Mouse (Mus musculus) forebrain, embryonic 16.5 days (tissue): ENCODE results near the gene Il17ra. TPM values are rescaled to one million over a fixed set of nuclear protein-coding genes. Genes with fewer than 3 reads are reported as not detected.

Experiments used
- ATAC-seq: fragments of 200-750 bp; cut with Nextera tagmentation; 2 replicates; pipeline ENCODE4 v1.8.0; 2017; ENCODE audit warnings: mild to moderate bottlenecking, moderate library complexity
- H3K27ac ChIP-seq: fragments of 300-500 bp; sonication (generic); 2 replicates; pipeline ENCODE4 v1.5.1; 2014; ENCODE audit warnings: low read length, control low read depth
- H3K27me3 ChIP-seq: fragments of 300-500 bp; sonication (generic); replicated peaks from 2 replicates; pipeline ENCODE4 v1.6.1; 2014; ENCODE audit warnings: low read length; ENCODE audit not compliant: control insufficient read depth, insufficient read depth
- H3K36me3 ChIP-seq: fragments of 300-500 bp; sonication (generic); 2 replicates; pipeline ENCODE4 v1.6.1; 2014; ENCODE audit not compliant: control insufficient read depth, insufficient read depth
- H3K4me1 ChIP-seq: fragments of 300-500 bp; sonication (generic); replicated peaks from 2 replicates; pipeline ENCODE4 v1.6.1; 2014; ENCODE audit warnings: low read length; ENCODE audit not compliant: control insufficient read depth, insufficient read depth
- H3K4me2 ChIP-seq: fragments of 300-500 bp; sonication (generic); 2 replicates; pipeline ENCODE4 v1.6.1; 2014; ENCODE audit warnings: mild to moderate bottlenecking, low read length, control low read depth
- H3K4me3 ChIP-seq: fragments of 300-500 bp; sonication (generic); replicated peaks from 2 replicates; pipeline ENCODE4 v1.5.1; 2014; ENCODE audit warnings: mild to moderate bottlenecking, low read length, control low read depth
- H3K9ac ChIP-seq: fragments of 300-500 bp; sonication (generic); replicated peaks from 2 replicates; pipeline ENCODE4 v1.6.1; 2014; ENCODE audit warnings: low read depth, low read length, control low read depth
- H3K9me3 ChIP-seq: fragments of 300-500 bp; sonication (generic); 2 replicates; pipeline ENCODE4 v1.6.1; 2016; ENCODE audit warnings: low read length; ENCODE audit not compliant: control insufficient read depth
- WGBS: fragments of 180-500 bp; shearing (Covaris S2); extraction: QIAGEN DNeasy Blood & Tissue Kit; methylation state at CpG from one replicate; pipeline ENCODE4 v1.1.7; 2014; 5-methylcytosine and 5-hydroxymethylcytosine counted together
- polyA plus RNA-seq: library from polyadenylated mRNA; unstranded; fragments of >200 nt; fragmentation: Nextera tagmentation; extraction: Ambion mirVana; gene quantifications from 2 replicates; pipeline ENCODE4 v1.2.1, GENCODE M21; 2015

The Il17ra gene
- polyA plus RNA-seq, 1 experiment from 2014 or later, result 4.6 TPM

- Histone ChIP-seq H3K27me3 (peaks cover 6% of the 10 kb centered on the region), H3K4me1 (peaks cover 27% of the 10 kb centered on the region), H3K27ac (no peak overlapping the region), H3K36me3 (no peaks in the 10 kb centered on the region), H3K9me3 (no peaks in the 10 kb centered on the region), H3K4me2 (no peak overlapping the region), H3K4me3 (no peak overlapping the region), H3K9ac (no peak overlapping the region)
- ATAC-seq, result no peak
- 96% methylated on average over 4 of the region's 4 CpGs for WGBS
Measured at GRCm38 (mm10) chr6:120468259-120468658, 5.2 kb downstream of the Il17ra start.

- no peak overlapping the region for H3K9ac ChIP-seq
- no peak overlapping the region for H3K27ac ChIP-seq
- H3K36me3 ChIP-seq, result no peaks in the 10 kb centered on the region
- WGBS, result 73% methylated on average over 3 of the region's 3 CpGs
- no peak overlapping the region for H3K4me3 ChIP-seq
- peaks cover 23% of the 10 kb centered on the region for H3K4me1 ChIP-seq
- H3K4me2 ChIP-seq, result no peak overlapping the region
- no peaks in the 10 kb centered on the region for H3K9me3 ChIP-seq
- ATAC-seq, result no peak
- no peaks in the 10 kb centered on the region; the same call in none of the 2 replicates for H3K27me3 ChIP-seq
Measured at GRCm38 (mm10) chr6:120469268-120469667, 6.2 kb downstream of the Il17ra start.

GRCm38 (mm10) chr6:120469770-120470169 is 6.7 kb downstream of the Il17ra start:
- no peak for ATAC-seq
- Histone ChIP-seq H3K36me3 (no peaks in the 10 kb centered on the region), H3K27me3 (no peaks in the 10 kb centered on the region; the same call in 1 of the 2 replicates), H3K4me2 (no peak overlapping the region), H3K9ac (no peak overlapping the region), H3K4me3 (no peak overlapping the region), H3K4me1 (peaks cover 23% of the 10 kb centered on the region), H3K27ac (no peak overlapping the region), H3K9me3 (no peaks in the 10 kb centered on the region)

- H3K9ac ChIP-seq, result no peak overlapping the region
- no peaks in the 10 kb centered on the region for H3K9me3 ChIP-seq
- H3K4me3 ChIP-seq, result no peak overlapping the region
- no peaks in the 10 kb centered on the region for H3K36me3 ChIP-seq
- no peak overlapping the region for H3K27ac ChIP-seq
- no peak overlapping the region for H3K4me2 ChIP-seq
- no peaks in the 10 kb centered on the region for H3K27me3 ChIP-seq
- H3K4me1 ChIP-seq, result peaks cover 23% of the 10 kb centered on the region
- WGBS, result 89% methylated on average over 1 of the region's 1 CpGs
- no peak for ATAC-seq
Measured at GRCm38 (mm10) chr6:120470666-120471065, 7.6 kb downstream of the Il17ra start.

- Histone ChIP-seq H3K9ac (peak overlapping the region; percentile 22; the same call in 1 of the 2 replicates), H3K9me3 (no peaks in the 10 kb centered on the region), H3K4me3 (no peak overlapping the region), H3K27ac (peak overlapping the region; percentile 77), H3K4me2 (no peak overlapping the region), H3K36me3 (no peaks in the 10 kb centered on the region), H3K27me3 (no peaks in the 10 kb centered on the region), H3K4me1 (peaks cover 23% of the 10 kb centered on the region)
- ATAC-seq, result peak; percentile 89
- 2% methylated on average over 5 of the region's 5 CpGs for WGBS
Measured at GRCm38 (mm10) chr6:120471991-120472441, 9.0 kb downstream of the Il17ra start.

- Histone ChIP-seq H3K36me3 (no peaks in the 10 kb centered on the region), H3K27me3 (no peaks in the 10 kb centered on the region), H3K9me3 (no peaks in the 10 kb centered on the region), H3K4me2 (peak overlapping the region; percentile 18; the same call in 1 of the 2 replicates), H3K9ac (no peak overlapping the region), H3K4me1 (peaks cover 23% of the 10 kb centered on the region), H3K4me3 (no peak overlapping the region), H3K27ac (peak overlapping the region; percentile 77)
- peak; percentile 70 for ATAC-seq
- 15% methylated on average over 8 of the region's 8 CpGs for WGBS
Measured at GRCm38 (mm10) chr6:120472455-120473140, 9.6 kb downstream of the Il17ra start.

- no peaks in the 10 kb centered on the region for H3K9me3 ChIP-seq
- H3K36me3 ChIP-seq, result no peaks in the 10 kb centered on the region
- H3K27ac ChIP-seq, result no peak overlapping the region
- H3K9ac ChIP-seq, result no peak overlapping the region
- WGBS, result 32% methylated on average over 5 of the region's 5 CpGs
- no peaks in the 10 kb centered on the region for H3K27me3 ChIP-seq
- no peak overlapping the region for H3K4me2 ChIP-seq
- H3K4me3 ChIP-seq, result no peak overlapping the region
- ATAC-seq, result no peak
- H3K4me1 ChIP-seq, result peaks cover 23% of the 10 kb centered on the region
Measured at GRCm38 (mm10) chr6:120473427-120473826, 10.4 kb downstream of the Il17ra start.

- Histone ChIP-seq H3K9me3 (no peaks in the 10 kb centered on the region), H3K27me3 (no peaks in the 10 kb centered on the region), H3K27ac (no peak overlapping the region), H3K4me3 (no peak overlapping the region), H3K36me3 (no peaks in the 10 kb centered on the region), H3K4me2 (no peak overlapping the region), H3K4me1 (peaks cover 23% of the 10 kb centered on the region), H3K9ac (no peak overlapping the region)
- no peak for ATAC-seq
- WGBS, result 82% methylated on average over 8 of the region's 8 CpGs
Measured at GRCm38 (mm10) chr6:120475288-120475687, 12.2 kb downstream of the Il17ra start.

GRCm38 (mm10) chr6:120479302-120479701 is 16.3 kb downstream of the Il17ra start:
- H3K9ac ChIP-seq, result no peak overlapping the region
- H3K4me2 ChIP-seq, result no peak overlapping the region
- 87% methylated on average over 2 of the region's 2 CpGs for WGBS
- no peaks in the 10 kb centered on the region for H3K36me3 ChIP-seq
- no peak overlapping the region for H3K4me3 ChIP-seq
- no peak for ATAC-seq
- no peaks in the 10 kb centered on the region for H3K9me3 ChIP-seq
- H3K4me1 ChIP-seq, result no peaks in the 10 kb centered on the region
- no peak overlapping the region for H3K27ac ChIP-seq
- H3K27me3 ChIP-seq, result no peaks in the 10 kb centered on the region
